Comparison of ENCODE assay signal across 1 mouse cellular context in the genomic region with DNA sequence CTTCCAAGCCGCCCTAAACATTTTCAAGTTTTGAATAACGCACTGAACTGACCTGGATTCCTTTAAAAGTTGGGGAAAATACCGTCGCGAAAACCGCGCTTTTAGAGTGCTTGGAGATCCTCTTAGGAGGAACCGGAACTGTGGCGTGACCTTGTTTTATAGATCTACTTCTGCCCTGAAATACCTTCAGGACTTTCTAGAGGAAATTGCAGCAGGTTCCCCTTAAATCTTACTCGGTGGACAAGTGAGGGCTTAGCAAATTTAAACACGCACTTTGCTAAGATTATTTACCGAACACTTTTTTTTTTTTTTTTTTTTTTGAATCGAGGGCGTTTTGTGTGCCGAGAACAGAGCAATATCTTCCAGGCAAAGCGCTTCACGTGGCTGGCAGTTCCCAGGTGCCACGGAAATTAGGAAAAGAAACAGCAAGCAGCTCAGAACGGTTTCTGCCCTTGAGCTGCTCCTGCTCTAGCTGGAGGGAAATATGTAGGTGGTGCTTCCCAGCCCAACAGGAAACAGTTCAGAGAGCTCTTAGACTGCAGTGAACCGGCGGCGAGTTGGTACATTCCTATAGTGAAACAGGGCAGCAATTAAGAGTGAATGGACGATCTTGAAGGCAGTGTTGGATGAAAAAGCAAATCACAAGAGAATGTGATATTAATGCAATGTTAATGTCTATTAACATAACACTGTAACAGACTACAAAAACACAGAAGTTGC.
TF ChIP-seq lines count a peak whose summit lies in the region.

No protein-coding gene starts in this region.

TF ChIP-seq in CH12.LX, 34 proteins besides CTCF, POLR2A, EP300 and RAD21 (continued from another document):
- TF ChIP-seq JUN (IDR thresholded peaks at IDR 0.05; ENCODE audit: insufficient read depth, low read depth, low read length) (no peak), E2F4 (IDR thresholded peaks at IDR 0.05; ENCODE audit: insufficient replicate concordance, low read depth, low read length) (0 out of 2 replicates have a peak, but pooled peaks have one; percentile 12), TBP (conservative IDR thresholded peaks at IDR 0.05; ENCODE audit: low read depth, low read length) (peak; percentile 58; the same call in 1 of the 2 replicates), POLR2AphosphoS2 (IDR thresholded peaks at IDR 0.05; ENCODE audit: low read depth, low read length) (no peak), ETS1 (conservative IDR thresholded peaks at IDR 0.05; ENCODE audit: low read depth, low read length) (0 out of 2 replicates have a peak, but pooled peaks have one; percentile 7), MXI1 (IDR thresholded peaks at IDR 0.05; ENCODE audit: low read depth, low read length) (peak; percentile 76), ZKSCAN1 (IDR thresholded peaks at IDR 0.05; ENCODE audit: borderline replicate concordance, low read depth, low read length) (no peak), NELFE (IDR thresholded peaks at IDR 0.05; ENCODE audit: low read depth, low read length) (peak; percentile 68), ZC3H11A (IDR thresholded peaks at IDR 0.05; ENCODE audit: low read depth, low read length) (no peak), IRF4 (IDR thresholded peaks at IDR 0.05; ENCODE audit: low read depth, low read length) (peak; percentile 19; the same call in 1 of the 2 replicates), ELF1 (IDR thresholded peaks at IDR 0.05; ENCODE audit: low read depth, low read length) (peak; percentile 35; the same call in 1 of the 2 replicates), BHLHE40 (IDR thresholded peaks at IDR 0.05; ENCODE audit: low read depth, low read length) (peak; percentile 54), NRF1 (IDR thresholded peaks at IDR 0.05; ENCODE audit: low read depth, low read length) (no peak), RCOR1 (conservative IDR thresholded peaks at IDR 0.05; ENCODE audit: low read depth, low read length) (0 out of 2 replicates have a peak, but pooled peaks have one; percentile 43), USF2 (conservative IDR thresholded peaks at IDR 0.05; ENCODE audit: low read depth, low read length) (no peak), MAFK (IDR thresholded peaks at IDR 0.05; ENCODE audit: insufficient replicate concordance, low read length) (no peak), PAX5 (IDR thresholded peaks at IDR 0.05; ENCODE audit: low read length) (no peak), CHD2 (IDR thresholded peaks at IDR 0.05; ENCODE audit: low read length) (peak; percentile 21; the same call in 1 of the 2 replicates), SIN3A (IDR thresholded peaks at IDR 0.05; ENCODE audit: low read length) (peak; percentile 81), MEF2A (IDR thresholded peaks at IDR 0.05; ENCODE audit: borderline replicate concordance, low read depth, low read length) (peak; percentile 16; the same call in 1 of the 2 replicates)
